Mouse (Mus musculus): ENCODE data around the gene Cox20. TPM values are rescaled to one million over a fixed set of nuclear protein-coding genes. Genes with fewer than 3 reads are reported as not detected.
A peak's percentile ranks its signal among the peaks of the same experiment; 100 is the strongest.
"Not testable (repeated sequence)": the region's sequence is repeated elsewhere in the genome, so short reads cannot be mapped to it uniquely, and the experiment has no call there.

Cox20 gene
- polyA plus RNA-seq, 1 experiment from 2014 or later: 200 TPM

DNA sequence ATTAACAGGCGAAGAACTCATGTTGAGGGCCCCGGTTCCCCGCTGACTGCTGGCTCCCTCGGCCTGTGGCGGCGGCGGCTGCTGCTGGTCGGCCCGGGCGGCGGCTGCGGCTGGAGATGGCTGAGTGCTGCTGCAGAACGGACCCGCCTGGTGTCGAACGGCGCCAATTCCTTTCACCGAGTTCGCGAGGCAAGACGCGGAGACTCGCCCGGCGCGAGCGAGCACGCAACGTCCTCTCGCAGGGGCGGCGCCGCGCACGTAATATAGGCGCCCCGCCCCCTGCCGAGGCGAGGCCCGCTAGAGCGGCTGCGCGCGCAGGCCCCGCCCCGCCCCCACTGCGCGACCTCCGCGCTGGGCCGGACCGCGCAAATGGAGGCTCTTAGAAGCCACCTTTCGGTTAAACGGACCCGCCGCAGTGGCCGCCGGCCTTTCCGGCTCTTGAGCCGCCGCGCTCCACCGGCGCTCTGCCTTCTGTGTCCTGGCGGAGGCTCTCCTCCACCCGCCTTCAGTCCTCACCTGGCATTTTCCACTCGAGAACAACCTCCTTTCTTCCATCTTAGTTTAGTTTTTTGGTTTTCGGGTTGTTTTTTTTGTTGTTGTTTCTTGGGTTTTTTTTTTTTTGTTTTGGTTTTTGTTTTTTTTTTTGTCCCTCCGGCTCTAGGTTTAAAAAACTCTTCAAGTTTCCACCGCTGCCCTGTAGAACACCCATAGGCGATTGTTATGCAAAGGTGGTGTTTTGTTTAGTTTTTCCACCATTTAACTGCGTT, 18.8 kb downstream of the Cox20 start, which contains the start of gene Hnrnpu:
TSS of gene Hnrnpu (minus strand) at position 247 of the 767 bp plus-strand sequence.
- no peaks in the 10 kb centered on the region for H3K27me3 ChIP-seq (replicated peaks)
- peaks cover 14% of the 10 kb centered on the region for H3K4me1 ChIP-seq (replicated peaks)
- ATAC-seq (ENCODE audit: insufficient number of reproducible peaks, low FRiP score): peak; percentile 91
- under 1% methylated on average over 73 of the region's 73 CpGs for WGBS
- no peaks in the 10 kb centered on the region for H3K9me3 ChIP-seq (replicated peaks)
- peaks cover 18% of the 10 kb centered on the region for H3K36me3 ChIP-seq
- H3K4me2 ChIP-seq: peak within 1 kb of the TSS; percentile 77
- H3K27ac ChIP-seq (ENCODE audit: poor library complexity, severe bottlenecking): peak within 1 kb of the TSS; percentile 100
- peak within 1 kb of the TSS; percentile 100 for H3K9ac ChIP-seq
- peak within 1 kb of the TSS; percentile 98 for H3K4me3 ChIP-seq

DNA sequence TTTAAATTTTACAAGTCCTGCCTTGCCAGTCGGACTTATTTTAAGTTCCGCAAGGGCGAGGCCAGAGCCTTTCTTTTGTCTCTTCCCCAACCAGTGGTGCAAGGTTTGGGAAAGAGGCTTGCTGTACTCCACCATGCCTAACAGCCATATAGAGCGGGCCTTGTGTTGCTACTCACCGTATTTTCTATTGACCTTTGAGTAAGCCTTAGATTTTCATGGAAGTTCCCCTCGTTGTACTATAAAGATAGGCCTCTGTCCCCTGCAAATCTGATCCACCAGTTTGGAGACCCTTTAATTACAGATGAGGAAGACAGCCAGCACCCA, 19.4 kb downstream of the Cox20 start:
- H3K4me2 ChIP-seq: peak overlapping the region; percentile 77
- H3K4me3 ChIP-seq: peak overlapping the region; percentile 98
- H3K36me3 ChIP-seq: peaks cover 12% of the 10 kb centered on the region
- no peaks in the 10 kb centered on the region for H3K27me3 ChIP-seq (replicated peaks)
- peaks cover 10% of the 10 kb centered on the region for H3K4me1 ChIP-seq (replicated peaks)
- ATAC-seq (ENCODE audit: insufficient number of reproducible peaks, low FRiP score): no peak
- 9% methylated on average over 6 of the region's 6 CpGs for WGBS
- H3K9me3 ChIP-seq (replicated peaks): no peaks in the 10 kb centered on the region
- H3K9ac ChIP-seq: peak overlapping the region; percentile 72
- H3K27ac ChIP-seq (ENCODE audit: poor library complexity, severe bottlenecking): peak overlapping the region; percentile 100

DNA sequence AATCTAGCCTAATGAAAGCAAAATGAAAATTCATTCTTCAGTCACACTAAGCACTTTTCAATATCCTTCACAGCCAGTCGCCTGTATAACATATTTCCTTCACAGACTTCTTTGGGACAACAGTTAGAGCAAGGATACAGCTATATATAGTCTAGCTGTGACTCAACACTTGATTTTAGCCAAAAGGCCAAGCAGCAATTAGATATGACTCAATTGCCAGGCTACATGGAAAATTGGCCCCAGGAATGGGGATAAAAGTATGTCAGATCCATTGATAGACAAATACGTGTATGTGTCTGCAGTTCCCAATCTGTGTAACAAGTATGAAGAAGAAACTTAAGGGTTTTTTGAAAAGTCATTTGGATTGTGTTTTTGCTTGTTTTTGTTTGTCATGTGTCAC, 21.3 kb downstream of the Cox20 start:
- H3K4me3 ChIP-seq: no peak overlapping the region
- H3K27me3 ChIP-seq (replicated peaks): no peaks in the 10 kb centered on the region
- no peak overlapping the region for H3K9ac ChIP-seq
- H3K4me1 ChIP-seq (replicated peaks): peaks cover 4% of the 10 kb centered on the region
- no peak for ATAC-seq (ENCODE audit: insufficient number of reproducible peaks, low FRiP score)
- no peak overlapping the region for H3K27ac ChIP-seq (ENCODE audit: poor library complexity, severe bottlenecking)
- WGBS: 72% methylated on average over 2 of the region's 2 CpGs
- no peak overlapping the region for H3K4me2 ChIP-seq
- 0 out of 2 replicates have a peak, but pooled peaks cover under 1% of the 10 kb centered on the region for H3K36me3 ChIP-seq
- H3K9me3 ChIP-seq (replicated peaks): 0 out of 2 replicates have a peak, but pooled peaks cover 3% of the 10 kb centered on the region

DNA sequence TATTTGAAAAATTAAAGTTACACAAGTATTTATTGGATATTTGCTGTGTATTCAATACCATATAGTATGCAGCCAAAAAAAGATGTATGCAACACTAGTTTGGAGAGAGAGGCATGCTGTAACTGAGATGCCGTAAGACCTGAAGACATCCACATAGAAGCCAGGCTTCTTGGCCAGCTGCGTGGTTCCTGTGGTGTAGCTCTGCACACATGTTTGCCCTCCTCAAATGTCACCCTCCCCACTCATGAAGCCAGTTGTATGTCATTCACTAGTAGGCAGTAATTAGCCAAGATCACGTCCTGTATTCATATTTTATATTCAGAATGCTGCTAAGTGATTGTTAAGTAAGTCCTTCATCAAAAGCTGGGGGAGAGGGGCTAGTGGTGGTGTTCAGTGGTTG, 22.5 kb downstream of the Cox20 start:
- H3K4me3 ChIP-seq: no peak overlapping the region
- H3K36me3 ChIP-seq: no peaks in the 10 kb centered on the region
- no peak for ATAC-seq (ENCODE audit: insufficient number of reproducible peaks, low FRiP score)
- 82% methylated on average over 3 of the region's 3 CpGs for WGBS
- 0 out of 2 replicates have a peak, but pooled peaks cover 3% of the 10 kb centered on the region for H3K9me3 ChIP-seq (replicated peaks)
- H3K4me1 ChIP-seq (replicated peaks): peaks cover 4% of the 10 kb centered on the region
- H3K27ac ChIP-seq (ENCODE audit: poor library complexity, severe bottlenecking): no peak overlapping the region
- no peak overlapping the region for H3K9ac ChIP-seq
- H3K4me2 ChIP-seq: no peak overlapping the region
- no peaks in the 10 kb centered on the region for H3K27me3 ChIP-seq (replicated peaks)

DNA sequence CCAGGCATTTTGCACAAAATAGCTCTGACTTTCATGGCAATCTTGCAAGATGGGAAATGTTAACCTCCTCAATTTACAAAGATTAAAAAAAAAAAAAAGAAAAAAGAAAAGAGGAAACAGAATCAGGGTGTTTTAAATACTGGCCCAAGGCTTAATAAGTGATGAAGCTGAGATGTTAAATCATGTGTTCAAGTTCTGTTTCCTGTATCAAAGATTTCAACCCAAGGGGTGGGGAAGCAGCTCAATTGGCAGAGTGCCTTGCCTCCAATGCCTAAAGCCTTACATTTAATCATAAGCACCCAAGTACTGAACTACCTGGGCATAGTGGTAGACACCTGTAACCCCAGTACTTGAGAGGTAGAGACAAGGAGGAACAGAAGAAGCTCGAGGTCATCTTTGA, 23.1 kb downstream of the Cox20 start:
- H3K4me2 ChIP-seq: no peak overlapping the region
- no peak overlapping the region for H3K4me3 ChIP-seq
- WGBS: 69% methylated on average over 1 of the region's 1 CpGs
- no peak for ATAC-seq (ENCODE audit: insufficient number of reproducible peaks, low FRiP score)
- H3K9me3 ChIP-seq (replicated peaks): 0 out of 2 replicates have a peak, but pooled peaks cover 3% of the 10 kb centered on the region
- peaks cover 4% of the 10 kb centered on the region for H3K4me1 ChIP-seq (replicated peaks)
- H3K36me3 ChIP-seq: no peaks in the 10 kb centered on the region
- no peaks in the 10 kb centered on the region for H3K27me3 ChIP-seq (replicated peaks)
- H3K9ac ChIP-seq: no peak overlapping the region
- H3K27ac ChIP-seq (ENCODE audit: poor library complexity, severe bottlenecking): no peak overlapping the region

DNA sequence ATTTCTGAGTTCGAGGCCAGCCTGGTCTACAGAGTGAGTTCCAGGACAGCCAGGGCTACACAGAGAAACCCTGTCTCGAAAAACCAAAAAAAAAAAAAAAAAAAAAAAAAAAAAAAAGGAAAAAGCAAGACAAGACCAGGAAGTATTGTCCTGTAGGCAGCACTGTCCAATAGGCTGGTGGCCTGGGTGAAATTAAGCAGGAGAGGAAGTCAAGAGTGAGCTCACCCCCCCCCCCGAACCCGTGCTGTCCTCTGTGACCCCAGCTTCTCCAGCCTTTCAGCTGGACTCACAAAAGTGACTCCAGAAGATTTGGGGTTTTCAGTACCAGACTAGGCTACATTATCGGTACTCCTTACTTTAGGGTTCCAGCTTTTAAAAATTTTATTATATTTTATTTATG, 23.7 kb downstream of the Cox20 start:
- H3K4me3 ChIP-seq: no peak overlapping the region
- no peaks in the 10 kb centered on the region for H3K36me3 ChIP-seq
- no peak overlapping the region for H3K4me2 ChIP-seq
- ATAC-seq (ENCODE audit: insufficient number of reproducible peaks, low FRiP score): no peak
- WGBS: 69% methylated on average over 5 of the region's 5 CpGs
- H3K9me3 ChIP-seq (replicated peaks): 0 out of 2 replicates have a peak, but pooled peaks cover 3% of the 10 kb centered on the region
- H3K27me3 ChIP-seq (replicated peaks): no peaks in the 10 kb centered on the region
- peaks cover 4% of the 10 kb centered on the region for H3K4me1 ChIP-seq (replicated peaks)
- H3K27ac ChIP-seq (ENCODE audit: poor library complexity, severe bottlenecking): no peak overlapping the region
- H3K9ac ChIP-seq: no peak overlapping the region

DNA sequence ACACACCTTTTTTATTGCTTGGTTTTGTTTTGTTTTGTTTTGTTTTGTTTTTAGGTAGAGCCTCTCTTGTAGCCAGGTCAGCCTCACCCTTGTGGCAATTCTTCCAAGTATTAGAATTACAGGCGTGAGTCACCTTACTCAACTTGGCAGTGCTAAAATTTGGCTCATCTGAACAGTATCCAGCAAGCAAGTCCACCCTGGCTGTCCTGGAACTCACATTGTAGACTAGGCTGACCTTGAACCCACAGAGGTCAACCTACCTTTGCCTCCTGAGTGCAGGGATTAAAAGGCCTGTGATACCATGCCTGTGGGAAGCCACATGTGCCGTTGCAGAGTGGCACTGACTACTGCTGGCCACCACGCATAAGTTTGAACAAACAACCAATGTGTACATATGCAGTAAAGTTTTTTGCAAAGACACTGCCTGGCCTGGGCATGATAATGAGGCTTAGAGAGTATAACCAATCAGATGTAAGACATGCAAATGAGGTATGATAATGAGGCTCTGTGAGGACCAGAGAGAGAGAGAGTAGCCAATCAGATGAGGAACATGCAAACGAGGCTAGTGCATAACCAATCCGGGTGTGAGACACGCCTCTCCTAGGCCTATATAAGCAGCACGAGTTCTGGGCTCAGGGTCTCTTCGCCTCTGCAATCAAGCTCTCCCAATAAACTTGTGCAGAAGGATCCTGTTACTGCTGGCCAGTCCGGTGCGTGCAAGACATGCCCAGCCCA, 25.3 kb downstream of the Cox20 start:
- ATAC-seq (ENCODE audit: insufficient number of reproducible peaks, low FRiP score); H3K36me3 ChIP-seq; H3K4me1 ChIP-seq (replicated peaks); H3K27ac ChIP-seq (ENCODE audit: poor library complexity, severe bottlenecking); H3K9ac ChIP-seq; H3K4me3 ChIP-seq; H3K9me3 ChIP-seq (replicated peaks); H3K4me2 ChIP-seq; H3K27me3 ChIP-seq (replicated peaks): not testable (repeated sequence)
- 91% methylated on average over 10 of the region's 10 CpGs for WGBS

DNA sequence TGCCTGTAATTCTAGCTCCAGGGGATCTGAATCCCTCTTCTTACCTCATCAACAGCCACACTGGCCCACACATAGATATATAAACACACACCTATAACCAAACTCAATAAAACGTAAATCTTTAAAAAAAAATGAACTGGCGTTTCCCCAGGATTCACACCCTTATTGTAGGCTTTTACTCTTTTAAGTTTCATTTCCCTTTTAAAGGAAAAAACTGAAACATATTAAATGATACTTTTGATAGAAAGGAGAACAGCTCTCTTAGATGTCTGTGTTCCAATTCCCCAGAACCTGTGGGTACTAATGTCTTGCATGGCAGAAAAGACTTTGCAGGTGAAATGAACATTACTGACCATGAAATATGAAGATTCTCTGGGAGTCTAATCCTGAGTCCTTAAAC, 31.9 kb downstream of the Cox20 start:
- Histone ChIP-seq H3K9me3 (replicated peaks) (no peaks in the 10 kb centered on the region; the same call in 1 of the 2 replicates), H3K4me2 (no peak overlapping the region), H3K4me1 (replicated peaks) (no peaks in the 10 kb centered on the region), H3K27ac (ENCODE audit: poor library complexity, severe bottlenecking) (no peak overlapping the region), H3K27me3 (replicated peaks) (no peaks in the 10 kb centered on the region), H3K4me3 (no peak overlapping the region), H3K36me3 (no peaks in the 10 kb centered on the region), H3K9ac (no peak overlapping the region)
- WGBS: 87% methylated on average over 2 of the region's 2 CpGs
- no peak for ATAC-seq (ENCODE audit: insufficient number of reproducible peaks, low FRiP score)

DNA sequence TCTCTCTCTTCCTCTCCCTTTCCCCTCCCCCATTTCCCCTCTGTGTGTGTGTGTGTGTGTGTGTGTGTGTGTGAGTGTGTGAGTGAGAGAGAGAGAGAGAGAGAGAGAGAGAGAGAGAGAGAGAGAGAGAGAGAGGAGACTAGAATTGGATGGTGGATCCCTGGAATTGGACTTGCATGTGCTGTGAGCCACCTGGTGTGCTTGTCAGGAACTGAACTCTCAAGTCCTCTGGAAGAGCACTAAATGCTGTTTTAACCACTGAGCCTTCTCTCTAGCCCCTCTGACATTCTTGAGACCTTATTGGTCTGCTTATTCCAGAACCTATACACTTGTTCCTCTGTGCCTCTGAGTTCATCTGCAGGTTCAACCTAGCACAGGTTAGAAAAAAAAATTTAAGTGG, 32.7 kb downstream of the Cox20 start:
- no peaks in the 10 kb centered on the region for H3K36me3 ChIP-seq
- no peak overlapping the region for H3K4me2 ChIP-seq
- no peaks in the 10 kb centered on the region for H3K4me1 ChIP-seq (replicated peaks)
- no peak overlapping the region for H3K9ac ChIP-seq
- no peaks in the 10 kb centered on the region; the same call in 1 of the 2 replicates for H3K9me3 ChIP-seq (replicated peaks)
- ATAC-seq (ENCODE audit: insufficient number of reproducible peaks, low FRiP score): no peak
- no peak overlapping the region for H3K27ac ChIP-seq (ENCODE audit: poor library complexity, severe bottlenecking)
- H3K27me3 ChIP-seq (replicated peaks): no peaks in the 10 kb centered on the region
- H3K4me3 ChIP-seq: no peak overlapping the region

DNA sequence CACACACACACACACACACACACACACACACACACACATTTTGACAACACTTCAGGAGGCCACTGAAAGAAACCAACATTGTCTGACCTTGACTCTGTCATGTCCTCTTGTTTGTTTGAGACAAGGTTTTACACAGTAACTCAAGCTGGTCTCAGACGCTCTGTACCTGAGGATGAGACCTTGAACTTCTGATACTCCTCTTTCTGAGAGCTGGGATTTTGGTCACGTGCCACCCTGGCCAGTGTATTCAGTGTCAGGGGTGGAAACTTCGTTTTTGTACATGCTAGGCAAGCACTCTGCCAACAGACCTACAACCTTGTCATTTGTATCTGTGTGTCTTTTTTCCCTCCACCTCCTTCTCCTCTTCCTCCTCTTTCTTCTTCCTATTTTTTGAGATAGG, 35.6 kb downstream of the Cox20 start:
- H3K36me3 ChIP-seq: no peaks in the 10 kb centered on the region
- H3K4me3 ChIP-seq: no peak overlapping the region
- no peak for ATAC-seq (ENCODE audit: insufficient number of reproducible peaks, low FRiP score)
- H3K27ac ChIP-seq (ENCODE audit: poor library complexity, severe bottlenecking): no peak overlapping the region
- H3K27me3 ChIP-seq (replicated peaks): no peaks in the 10 kb centered on the region
- H3K9me3 ChIP-seq (replicated peaks): no peaks in the 10 kb centered on the region; the same call in 1 of the 2 replicates
- WGBS: 53% methylated on average over 3 of the region's 3 CpGs
- H3K4me2 ChIP-seq: no peak overlapping the region
- 0 out of 2 replicates have a peak, but pooled peaks cover 7% of the 10 kb centered on the region for H3K4me1 ChIP-seq (replicated peaks)
- H3K9ac ChIP-seq: no peak overlapping the region
